Mouse (Mus musculus): Measurements from ENCODE around the gene Cmss1. TPM values are rescaled to one million over a fixed set of nuclear protein-coding genes. Genes with fewer than 3 reads are reported as not detected.

The Cmss1 gene
- polyA plus RNA-seq, 1 experiment from 2014 or later, result 50.4 TPM

DNA sequence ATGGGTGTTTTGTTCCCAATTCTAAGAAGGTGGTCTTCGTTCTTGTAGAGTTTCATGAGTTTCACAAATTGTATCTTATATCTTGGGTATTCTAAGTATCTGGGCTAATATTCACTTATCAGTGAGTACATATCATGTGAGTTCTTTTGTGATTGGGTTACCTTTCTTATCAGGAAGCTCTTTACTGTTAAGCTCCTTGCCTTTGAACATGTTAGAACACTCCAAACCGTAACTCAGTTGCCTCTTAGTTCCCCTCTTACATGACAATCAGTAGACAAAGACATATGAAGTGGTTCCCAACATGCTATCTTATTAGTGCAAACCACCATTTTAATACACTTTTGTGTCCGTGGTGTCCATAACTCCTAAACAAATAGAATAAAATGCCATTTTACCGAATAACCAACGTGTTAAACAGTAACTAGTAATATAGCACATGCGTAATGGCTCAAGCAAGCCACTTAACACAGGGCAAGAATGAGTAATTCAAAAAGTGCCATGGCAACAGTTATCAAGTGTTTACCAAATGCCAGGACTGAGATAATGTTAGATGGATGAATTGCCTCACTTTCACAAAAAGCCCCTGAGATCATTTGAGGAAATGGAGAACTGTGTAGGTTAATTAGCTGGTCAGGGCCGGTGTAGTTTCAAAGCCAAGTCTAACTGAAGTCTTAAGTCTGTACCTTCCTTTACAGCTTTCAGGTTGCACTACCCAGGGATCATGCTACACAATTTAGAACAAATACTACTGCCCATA is 37.8 kb downstream of the Cmss1 start:
- no peak overlapping the region for H3K4me2 ChIP-seq (replicated peaks; ENCODE audit: low read depth, low read length)
- H3K4me1 ChIP-seq (ENCODE audit: control insufficient read depth, insufficient read depth, low read length), result 0 out of 2 replicates have a peak, but pooled peaks cover 3% of the 10 kb centered on the region
- 48% methylated on average over 7 of the region's 7 CpGs for WGBS
- no peaks in the 10 kb centered on the region for H3K9me3 ChIP-seq (ENCODE audit: control insufficient read depth, low read depth, low read length)
- no peaks in the 10 kb centered on the region for H3K27me3 ChIP-seq (ENCODE audit: control insufficient read depth, insufficient read depth, low read length)
- H3K36me3 ChIP-seq (ENCODE audit: control insufficient read depth, insufficient read depth, low read length), result peaks cover 27% of the 10 kb centered on the region; the same call in 1 of the 2 replicates
- ATAC-seq (ENCODE audit: insufficient number of reproducible peaks, insufficient read depth, low FRiP score, low read depth), result peak; percentile 81
- no peak overlapping the region; the same call in 1 of the 2 replicates for H3K27ac ChIP-seq (ENCODE audit: low read length)
- no peak overlapping the region for H3K4me3 ChIP-seq (ENCODE audit: low read depth, low read length)
- H3K9ac ChIP-seq (replicated peaks; ENCODE audit: low read depth, low read length), result no peak overlapping the region

DNA sequence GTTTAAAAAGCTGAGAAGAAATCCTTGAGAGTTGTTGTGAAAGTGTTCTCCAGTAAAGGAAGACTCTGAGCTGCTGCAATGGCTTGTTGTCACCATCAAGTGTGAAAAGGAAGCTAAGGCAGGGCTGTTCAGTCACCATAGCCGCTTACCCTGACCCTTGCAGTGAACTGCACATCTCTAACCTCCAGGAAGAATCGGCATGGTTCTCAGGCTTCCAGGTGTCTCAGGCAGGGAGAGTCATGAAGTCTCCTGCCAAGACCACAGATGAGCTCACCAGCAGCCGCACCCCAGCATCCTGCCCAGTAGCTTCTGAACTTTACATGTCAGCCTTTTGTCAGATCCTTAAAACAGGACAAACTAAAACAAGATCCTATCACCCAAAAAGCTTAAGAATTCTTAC is 40.4 kb downstream of the Cmss1 start:
- H3K27me3 ChIP-seq (ENCODE audit: control insufficient read depth, insufficient read depth, low read length), result no peaks in the 10 kb centered on the region
- H3K9me3 ChIP-seq (ENCODE audit: control insufficient read depth, low read depth, low read length), result no peaks in the 10 kb centered on the region
- 70% methylated on average over 3 of the region's 3 CpGs for whole genome bisulfite sequencing
- no peak overlapping the region for H3K4me3 ChIP-seq (ENCODE audit: low read depth, low read length)
- H3K4me2 ChIP-seq (replicated peaks; ENCODE audit: low read depth, low read length), result no peak overlapping the region
- peaks cover 12% of the 10 kb centered on the region; the same call in 1 of the 2 replicates for H3K36me3 ChIP-seq (ENCODE audit: control insufficient read depth, insufficient read depth, low read length)
- ATAC-seq (ENCODE audit: insufficient number of reproducible peaks, insufficient read depth, low FRiP score, low read depth), result no peak
- no peak overlapping the region for H3K9ac ChIP-seq (replicated peaks; ENCODE audit: low read depth, low read length)
- no peak overlapping the region for H3K27ac ChIP-seq (ENCODE audit: low read length)
- H3K4me1 ChIP-seq (ENCODE audit: control insufficient read depth, insufficient read depth, low read length), result peaks cover 20% of the 10 kb centered on the region

- ATAC-seq (ENCODE audit: insufficient number of reproducible peaks, insufficient read depth, low FRiP score, low read depth), result no peak
- no peaks in the 10 kb centered on the region for H3K9me3 ChIP-seq (ENCODE audit: control insufficient read depth, low read depth, low read length)
- H3K4me1 ChIP-seq (ENCODE audit: control insufficient read depth, insufficient read depth, low read length), result peaks cover 20% of the 10 kb centered on the region
- H3K4me3 ChIP-seq (ENCODE audit: low read depth, low read length), result no peak overlapping the region
- no peak overlapping the region for H3K27ac ChIP-seq (ENCODE audit: low read length)
- WGBS, result 35% methylated on average over 1 of the region's 1 CpGs
- H3K4me2 ChIP-seq (replicated peaks; ENCODE audit: low read depth, low read length), result no peak overlapping the region
- no peak overlapping the region for H3K9ac ChIP-seq (replicated peaks; ENCODE audit: low read depth, low read length)
- H3K27me3 ChIP-seq (ENCODE audit: control insufficient read depth, insufficient read depth, low read length), result no peaks in the 10 kb centered on the region
- peaks cover 3% of the 10 kb centered on the region; the same call in 1 of the 2 replicates for H3K36me3 ChIP-seq (ENCODE audit: control insufficient read depth, insufficient read depth, low read length)
Observed at GRCm38 (mm10) chr16:57564807-57565206, 41.9 kb downstream of the Cmss1 start.

GRCm38 (mm10) chr16:57563453-57563852 is 43.2 kb downstream of the Cmss1 start:
- peak overlapping the region; percentile 75; the same call in 1 of the 2 replicates for H3K27ac ChIP-seq (ENCODE audit: low read length)
- WGBS, result 27% methylated on average over 3 of the region's 3 CpGs
- peak; percentile 85; the same call in 1 of the 2 replicates for ATAC-seq (ENCODE audit: insufficient number of reproducible peaks, insufficient read depth, low FRiP score, low read depth)

GRCm38 (mm10) chr16:57560185-57560584 is 46.5 kb downstream of the Cmss1 start:
- Histone ChIP-seq H3K4me2 (replicated peaks; ENCODE audit: low read depth, low read length) (no peak overlapping the region), H3K27ac (ENCODE audit: low read length) (no peak overlapping the region), H3K36me3 (ENCODE audit: control insufficient read depth, insufficient read depth, low read length) (no peaks in the 10 kb centered on the region; the same call in 1 of the 2 replicates), H3K9me3 (ENCODE audit: control insufficient read depth, low read depth, low read length) (no peaks in the 10 kb centered on the region), H3K4me3 (ENCODE audit: low read depth, low read length) (no peak overlapping the region), H3K27me3 (ENCODE audit: control insufficient read depth, insufficient read depth, low read length) (no peaks in the 10 kb centered on the region), H3K9ac (replicated peaks; ENCODE audit: low read depth, low read length) (no peak overlapping the region), H3K4me1 (ENCODE audit: control insufficient read depth, insufficient read depth, low read length) (peaks cover 28% of the 10 kb centered on the region)
- WGBS, result 88% methylated on average over 1 of the region's 1 CpGs
- no peak for ATAC-seq (ENCODE audit: insufficient number of reproducible peaks, insufficient read depth, low FRiP score, low read depth)

More at GRCm38 (mm10) chr16:57563453-57563852, 43.2 kb downstream of the Cmss1 start:
- Histone ChIP-seq H3K4me3 (ENCODE audit: low read depth, low read length) (no peak overlapping the region), H3K9ac (replicated peaks; ENCODE audit: low read depth, low read length) (no peak overlapping the region), H3K4me2 (replicated peaks; ENCODE audit: low read depth, low read length) (no peak overlapping the region), H3K36me3 (ENCODE audit: control insufficient read depth, insufficient read depth, low read length) (no peaks in the 10 kb centered on the region; the same call in 1 of the 2 replicates), H3K9me3 (ENCODE audit: control insufficient read depth, low read depth, low read length) (no peaks in the 10 kb centered on the region), H3K27me3 (ENCODE audit: control insufficient read depth, insufficient read depth, low read length) (no peaks in the 10 kb centered on the region), H3K4me1 (ENCODE audit: control insufficient read depth, insufficient read depth, low read length) (peaks cover 20% of the 10 kb centered on the region)

DNA sequence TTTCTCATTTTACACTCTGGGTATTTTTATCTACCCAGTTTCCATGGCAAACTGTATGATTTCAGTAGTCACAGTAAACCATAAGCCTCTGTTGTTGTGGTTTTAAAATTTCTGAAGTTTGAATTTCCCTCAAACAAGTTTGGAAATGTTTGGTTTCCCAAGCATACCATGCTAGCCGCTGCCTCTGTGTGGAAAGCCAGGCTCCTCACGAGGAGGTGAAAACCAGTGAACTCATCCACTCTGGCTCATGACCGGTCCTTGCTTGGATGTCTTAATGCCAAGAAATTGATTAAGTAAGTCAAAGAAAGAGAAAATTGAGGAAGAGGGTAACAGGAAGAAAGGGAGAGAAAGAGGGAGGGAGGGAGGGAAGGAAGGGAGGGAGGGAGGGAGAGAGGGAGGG is 48.4 kb downstream of the Cmss1 start:
- Histone ChIP-seq H3K4me2 (replicated peaks; ENCODE audit: low read depth, low read length) (no peak overlapping the region), H3K27ac (ENCODE audit: low read length) (no peak overlapping the region), H3K9ac (replicated peaks; ENCODE audit: low read depth, low read length) (no peak overlapping the region), H3K4me1 (ENCODE audit: control insufficient read depth, insufficient read depth, low read length) (peaks cover 21% of the 10 kb centered on the region), H3K9me3 (ENCODE audit: control insufficient read depth, low read depth, low read length) (no peaks in the 10 kb centered on the region), H3K4me3 (ENCODE audit: low read depth, low read length) (no peak overlapping the region), H3K36me3 (ENCODE audit: control insufficient read depth, insufficient read depth, low read length) (no peaks in the 10 kb centered on the region; the same call in 1 of the 2 replicates), H3K27me3 (ENCODE audit: control insufficient read depth, insufficient read depth, low read length) (no peaks in the 10 kb centered on the region)
- no peak for ATAC-seq (ENCODE audit: insufficient number of reproducible peaks, insufficient read depth, low FRiP score, low read depth)
- 80% methylated on average over 3 of the region's 3 CpGs for WGBS

DNA sequence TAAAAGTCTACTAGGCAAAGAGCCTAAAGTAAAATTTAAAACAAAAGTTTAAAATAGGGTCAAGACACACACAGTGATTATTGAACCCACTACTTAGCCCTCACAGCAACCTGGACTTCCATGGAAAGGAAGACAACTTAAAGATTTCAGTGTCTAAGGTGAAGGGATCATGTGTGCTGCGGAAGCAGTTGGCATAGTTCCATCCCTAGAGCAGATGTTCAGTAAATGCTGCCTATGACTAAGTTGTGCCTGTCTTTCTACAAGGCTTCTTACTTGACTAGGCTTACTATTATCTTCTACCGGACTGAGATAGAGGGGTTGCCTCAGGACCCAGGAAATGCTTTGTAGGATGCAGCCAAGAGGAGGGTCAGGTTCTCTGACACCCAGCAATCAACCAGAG is 50.4 kb downstream of the Cmss1 start:
- Histone ChIP-seq H3K27ac (ENCODE audit: low read length) (0 out of 2 replicates have a peak overlapping the region, but pooled peaks have one; percentile 10), H3K9ac (replicated peaks; ENCODE audit: low read depth, low read length) (no peak overlapping the region), H3K4me1 (ENCODE audit: control insufficient read depth, insufficient read depth, low read length) (peaks cover 16% of the 10 kb centered on the region), H3K36me3 (ENCODE audit: control insufficient read depth, insufficient read depth, low read length) (no peaks in the 10 kb centered on the region), H3K27me3 (ENCODE audit: control insufficient read depth, insufficient read depth, low read length) (no peaks in the 10 kb centered on the region), H3K9me3 (ENCODE audit: control insufficient read depth, low read depth, low read length) (no peaks in the 10 kb centered on the region), H3K4me2 (replicated peaks; ENCODE audit: low read depth, low read length) (no peak overlapping the region), H3K4me3 (ENCODE audit: low read depth, low read length) (no peak overlapping the region)
- WGBS, result 64% methylated on average over 2 of the region's 2 CpGs
- ATAC-seq (ENCODE audit: insufficient number of reproducible peaks, insufficient read depth, low FRiP score, low read depth), result no peak

- H3K4me1 ChIP-seq (ENCODE audit: control insufficient read depth, insufficient read depth, low read length), result peaks cover 16% of the 10 kb centered on the region
- H3K4me2 ChIP-seq (replicated peaks; ENCODE audit: low read depth, low read length), result no peak overlapping the region
- no peak overlapping the region for H3K27ac ChIP-seq (ENCODE audit: low read length)
- no peaks in the 10 kb centered on the region for H3K9me3 ChIP-seq (ENCODE audit: control insufficient read depth, low read depth, low read length)
- H3K36me3 ChIP-seq (ENCODE audit: control insufficient read depth, insufficient read depth, low read length), result no peaks in the 10 kb centered on the region
- H3K27me3 ChIP-seq (ENCODE audit: control insufficient read depth, insufficient read depth, low read length), result no peaks in the 10 kb centered on the region
- WGBS, result 73% methylated on average over 4 of the region's 4 CpGs
- ATAC-seq (ENCODE audit: insufficient number of reproducible peaks, insufficient read depth, low FRiP score, low read depth), result no peak
- H3K4me3 ChIP-seq (ENCODE audit: low read depth, low read length), result no peak overlapping the region
- H3K9ac ChIP-seq (replicated peaks; ENCODE audit: low read depth, low read length), result no peak overlapping the region
Observed at GRCm38 (mm10) chr16:57555667-57556066, 51.0 kb downstream of the Cmss1 start.
